Mouse (Mus musculus) retina, postnatal 1 day (tissue): ENCODE results near the gene Sorbs2.

Source experiments
- DNase-seq: peaks from one replicate; pipeline ENCODE4 v3.0.0-alpha.2; 2012

The Sorbs2 gene

DNA sequence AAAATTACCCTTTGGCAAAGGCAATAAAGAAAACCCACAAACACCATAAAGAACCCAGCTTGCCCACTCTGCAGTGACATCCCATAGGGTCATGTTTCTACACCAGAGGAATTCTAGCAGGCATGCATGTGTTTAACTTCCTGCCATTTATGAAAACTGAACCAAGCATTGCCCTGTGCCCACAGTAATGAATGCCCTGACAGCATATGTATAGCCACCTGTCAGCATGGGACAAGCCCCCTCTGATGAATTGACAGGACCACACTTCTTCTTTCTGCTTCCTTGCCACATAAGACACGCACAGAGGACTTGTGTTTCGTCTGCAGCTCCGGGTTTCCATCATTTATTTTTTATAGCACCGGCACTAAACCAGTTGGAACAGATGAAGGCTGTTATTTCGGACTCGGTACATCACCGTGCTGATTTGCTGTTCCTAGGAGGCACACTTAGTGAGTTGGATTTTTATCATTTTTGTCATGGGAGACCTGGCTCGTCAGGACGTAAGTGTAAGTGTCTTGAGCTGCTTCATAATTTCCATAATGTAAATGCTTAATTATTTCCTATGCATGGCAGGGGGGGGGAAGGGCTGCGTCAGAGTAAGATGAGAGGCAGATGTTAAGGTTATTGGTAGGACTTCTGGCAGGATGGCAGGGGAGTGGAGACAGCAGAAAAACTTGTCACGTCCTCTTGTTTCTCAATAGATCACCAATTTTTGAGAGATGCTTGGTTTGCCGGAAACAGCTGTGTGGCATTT, 180.5 kb downstream of the Sorbs2 start:
- no peak for DNase-seq

- DNase-seq = no peak
These were observed 182.1 kb downstream of the Sorbs2 start for GRCm38 (mm10) chr8:45689611-45690207.

- no peak for DNase-seq
These were observed 192.5 kb downstream of the Sorbs2 start for GRCm38 (mm10) chr8:45700100-45700499.

GRCm38 (mm10) chr8:45703700-45704101, 196.1 kb downstream of the Sorbs2 start:
- peak; percentile 38 for DNase-seq

- DNase-seq = no peak
These were observed 201.5 kb downstream of the Sorbs2 start for GRCm38 (mm10) chr8:45709098-45709497.

GRCm38 (mm10) chr8:45709734-45710133, 202.1 kb downstream of the Sorbs2 start:
- DNase-seq = no peak

DNA sequence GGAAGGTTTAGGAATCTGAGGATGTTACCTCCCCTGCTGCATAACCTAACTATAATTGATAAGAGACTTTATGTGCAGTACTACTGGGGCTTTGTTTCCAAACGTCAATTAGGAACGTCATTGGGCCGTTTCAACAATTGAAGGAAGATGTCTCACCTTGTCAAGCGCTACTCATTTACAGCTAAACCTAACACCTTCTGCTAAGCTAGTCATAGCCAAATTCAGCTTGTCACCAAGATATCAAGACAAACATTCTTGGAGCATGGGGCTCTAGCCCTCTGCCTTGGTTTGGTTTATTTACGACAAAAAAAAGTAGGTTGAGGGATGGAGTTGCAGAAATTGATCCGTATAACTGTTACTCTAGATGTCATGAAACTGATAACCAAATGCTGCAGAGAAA, 205.0 kb downstream of the Sorbs2 start:
- no peak for DNase-seq

DNA sequence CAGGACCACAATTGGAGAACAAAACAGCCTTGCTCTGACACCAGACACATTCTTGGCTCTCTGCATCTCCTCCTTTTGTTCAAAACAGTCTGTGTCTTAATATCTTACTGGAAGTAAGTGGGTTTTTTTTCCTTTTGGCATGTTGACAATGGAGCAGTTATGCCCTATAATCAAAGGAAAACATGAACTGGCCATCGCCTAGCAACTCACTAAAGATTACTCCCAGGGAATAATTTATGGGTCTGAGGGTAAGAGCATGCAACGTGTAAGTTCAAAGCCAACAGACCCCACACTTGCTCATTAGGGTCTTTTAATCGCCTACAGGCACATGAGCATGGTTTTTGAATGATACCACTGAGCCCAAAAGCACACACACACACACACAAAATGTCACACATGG, 207.2 kb downstream of the Sorbs2 start:
- peak; percentile 38 for DNase-seq

GRCm38 (mm10) chr8:45715330-45716027, 207.9 kb downstream of the Sorbs2 start:
- DNase-seq = peak; percentile 12

GRCm38 (mm10) chr8:45719776-45720175, 212.2 kb downstream of the Sorbs2 start:
- no peak for DNase-seq

GRCm38 (mm10) chr8:45724204-45724603, 216.6 kb downstream of the Sorbs2 start:
- DNase-seq = no peak

- no peak for DNase-seq
These were observed 217.7 kb downstream of the Sorbs2 start for GRCm38 (mm10) chr8:45725321-45725720.

GRCm38 (mm10) chr8:45729850-45730382, 222.3 kb downstream of the Sorbs2 start:
- no peak for DNase-seq

DNA sequence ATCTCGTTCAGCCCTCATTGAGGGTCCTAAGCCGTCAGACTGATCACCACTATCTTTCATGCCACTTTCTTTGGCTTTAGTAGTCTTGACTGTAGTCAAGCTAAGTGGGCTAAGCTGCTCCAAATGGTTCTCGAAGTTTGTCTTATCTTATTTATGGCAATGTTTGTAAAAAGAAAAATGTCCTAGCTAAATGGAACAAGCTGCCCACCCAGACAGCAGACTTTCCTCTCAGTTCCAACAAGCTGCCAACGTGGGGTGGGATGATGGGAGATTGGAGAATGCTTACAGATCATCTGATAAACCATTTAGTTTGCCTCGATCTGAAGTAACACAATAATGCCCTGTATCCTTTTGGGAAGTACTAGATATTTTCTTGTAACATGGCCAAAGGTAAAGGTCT, 223.2 kb downstream of the Sorbs2 start:
- DNase-seq = no peak

GRCm38 (mm10) chr8:45734071-45734470, 226.5 kb downstream of the Sorbs2 start:
- DNase-seq = peak; percentile 53

DNA sequence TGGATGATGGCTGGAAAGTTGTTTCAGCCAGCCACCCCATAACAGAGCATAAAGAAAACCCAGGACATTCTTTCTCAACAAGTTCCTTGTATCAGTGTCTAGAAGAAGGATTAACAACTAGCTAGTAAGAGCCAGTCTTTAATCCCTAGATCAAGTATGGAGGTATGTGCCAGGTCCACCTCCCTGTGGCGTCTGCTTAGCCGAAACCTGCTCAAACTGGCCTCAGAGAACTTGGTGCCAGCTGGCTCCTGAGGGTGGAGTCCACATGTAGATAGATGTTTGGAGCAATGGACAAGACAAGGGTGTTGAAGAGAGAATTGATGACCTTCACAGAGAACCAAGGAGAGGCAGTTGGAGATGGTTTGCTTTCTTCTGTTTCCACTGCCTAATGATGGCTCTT, 229.7 kb downstream of the Sorbs2 start:
- DNase-seq = no peak

- no peak for DNase-seq
These were observed 235.7 kb downstream of the Sorbs2 start for GRCm38 (mm10) chr8:45743326-45743725.

DNA sequence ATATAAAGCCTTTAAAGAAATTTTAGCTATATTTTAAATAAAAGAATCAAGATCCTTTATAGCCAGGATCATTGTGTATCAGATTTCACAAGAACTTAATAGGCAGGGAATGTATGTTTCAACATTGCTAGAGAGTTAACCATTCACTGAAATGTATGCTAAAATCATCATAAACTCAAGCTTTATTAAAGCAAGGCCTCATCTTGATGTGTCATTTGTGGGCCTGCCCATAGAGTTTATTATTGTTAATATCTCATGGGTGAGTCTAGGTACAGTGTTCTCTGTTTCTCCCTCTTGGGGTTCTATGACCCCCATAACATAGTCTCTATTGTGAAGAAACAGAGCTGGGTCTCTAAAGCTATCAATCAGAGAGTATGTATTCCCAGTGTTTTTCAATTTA, 236.2 kb downstream of the Sorbs2 start:
- no peak for DNase-seq

DNA sequence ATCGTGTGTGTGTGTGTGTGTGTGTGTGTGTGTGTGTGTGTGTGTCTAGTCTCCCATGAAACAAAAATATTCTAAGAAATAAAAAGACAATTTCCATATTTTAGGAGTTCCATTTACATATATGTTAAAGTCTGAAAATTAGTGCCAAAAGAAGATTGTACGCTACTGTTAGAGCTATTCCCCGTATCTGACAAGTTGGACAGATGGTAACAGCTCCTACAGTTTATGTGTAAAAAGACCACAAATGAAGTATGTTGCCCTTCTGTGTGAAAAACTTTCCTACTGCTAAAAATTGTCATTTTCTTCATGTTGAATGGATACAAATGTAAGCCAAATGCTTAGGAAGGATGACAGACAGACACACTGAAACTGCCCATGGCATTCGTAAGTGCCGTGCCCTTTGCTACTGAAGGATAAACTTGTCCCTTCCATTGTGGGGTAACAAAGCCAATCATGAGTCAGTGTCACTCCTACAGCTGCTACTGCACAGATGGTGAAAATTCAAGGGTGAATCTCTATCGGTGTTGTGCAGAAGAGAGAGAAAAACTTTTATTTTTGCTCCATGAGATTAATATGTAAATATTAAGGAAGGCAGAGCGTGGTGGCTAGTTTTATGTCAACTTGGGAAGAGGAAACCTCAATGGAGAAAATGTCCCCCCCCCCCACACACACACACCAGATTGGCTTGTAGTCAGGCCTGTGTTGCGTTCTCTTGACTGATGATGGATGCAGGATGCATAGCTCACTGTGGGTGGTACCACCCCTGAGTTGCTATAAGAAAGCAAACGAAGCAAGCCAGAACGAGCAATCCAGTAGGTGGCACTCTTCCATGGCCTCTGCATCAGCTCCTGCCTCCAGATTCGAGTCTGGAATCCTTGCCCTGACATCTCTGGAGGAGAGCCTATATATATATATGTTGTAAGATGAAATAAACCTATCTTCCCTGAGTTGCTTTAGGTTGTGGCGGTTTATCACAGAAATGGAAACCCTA, 244.2 kb downstream of the Sorbs2 start:
- DNase-seq = no peak

DNA sequence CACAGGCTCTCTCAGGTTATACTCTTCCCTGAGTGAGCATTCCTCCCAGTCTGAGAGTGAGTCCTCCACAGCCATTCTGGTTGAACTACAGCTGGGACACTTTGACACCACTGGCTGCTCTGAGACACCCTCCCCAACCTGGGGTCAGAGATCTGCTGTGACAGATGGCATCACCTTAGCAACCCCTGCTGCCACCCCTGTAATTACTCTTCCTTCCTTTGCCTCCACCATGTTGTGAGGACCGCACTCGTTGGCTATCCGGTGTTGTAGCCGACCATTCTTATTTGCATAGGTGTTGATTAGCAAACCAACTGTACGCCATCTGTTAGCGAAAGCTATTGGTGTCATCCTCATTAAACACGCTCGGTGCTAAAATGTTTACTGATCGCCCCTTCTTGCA, 247.9 kb downstream of the Sorbs2 start:
- DNase-seq = no peak

GRCm38 (mm10) chr8:45755972-45756371, 248.4 kb downstream of the Sorbs2 start:
- DNase-seq = no peak

DNA sequence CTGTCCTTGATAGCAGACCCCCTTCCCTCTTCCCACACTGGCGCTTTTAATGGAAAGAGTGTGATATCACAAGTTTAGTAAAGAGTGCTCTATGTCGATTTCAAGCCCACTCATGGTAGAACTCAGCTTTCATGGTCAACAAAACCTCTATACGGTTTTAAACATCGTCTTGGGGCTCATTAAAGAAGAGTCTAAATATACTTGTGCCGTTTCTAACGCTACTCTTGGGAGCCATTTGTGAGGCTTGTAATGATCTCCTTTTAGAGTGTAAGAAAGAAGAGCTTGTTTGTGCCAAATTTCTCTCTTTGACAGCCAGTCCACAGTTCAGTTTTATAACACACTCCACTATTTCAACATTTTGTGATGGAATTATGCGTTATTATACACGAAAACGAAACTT, 253.0 kb downstream of the Sorbs2 start:
- DNase-seq = no peak

DNA sequence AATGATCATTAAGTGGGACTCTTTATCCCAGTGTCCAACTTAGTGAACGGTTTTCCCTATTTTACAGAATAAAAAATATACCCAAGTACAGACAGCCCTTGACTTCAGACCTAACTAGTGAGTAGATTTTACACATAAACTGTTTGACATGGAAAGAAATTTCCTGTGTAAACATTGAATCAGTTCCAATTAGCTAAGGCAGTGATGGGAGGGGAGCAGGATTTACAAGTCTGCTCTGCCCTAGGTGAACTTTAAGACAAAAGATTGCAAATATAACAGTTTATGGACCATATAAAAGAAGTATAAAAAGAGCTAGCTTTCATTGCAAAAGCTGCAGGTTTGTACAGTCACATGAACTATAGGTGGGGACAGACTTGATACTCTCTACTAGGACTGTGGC, 253.5 kb downstream of the Sorbs2 start:
- DNase-seq = no peak
